22 mouse cellular contexts compared by ENCODE assay signal in the genomic region with DNA sequence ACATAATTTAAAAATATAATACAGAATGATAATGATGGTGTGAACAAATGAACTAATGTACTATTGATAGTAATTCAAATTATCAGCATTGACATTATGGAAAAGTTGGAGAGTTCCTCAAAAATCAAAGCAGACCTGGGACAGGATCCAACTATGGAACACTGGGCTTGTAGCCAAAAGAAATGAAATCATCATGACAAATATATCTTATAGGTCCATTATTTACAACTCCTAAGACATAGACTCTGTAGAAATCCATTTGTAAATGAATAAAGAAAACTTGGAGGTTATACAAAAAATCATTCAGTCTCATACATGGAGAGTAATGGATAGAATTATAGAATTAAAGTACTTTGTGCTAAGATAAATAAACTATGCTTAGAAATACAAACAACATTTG.
DNase-seq lines count a peak whose midpoint lies in the region; ATAC-seq and TF ChIP-seq lines count a peak whose summit lies in the region.
"Had no signal": no experiment of that assay in that cellular context is flagged by ENCODE, and none has a peak within 500 bp of the region (broad histone marks: within the 10 kb centered on the region; RNA-seq: fewer than 3 reads in every experiment).

No protein-coding gene starts in this region.

- no peak for TF ChIP-seq POLR2A in limb, embryonic 14.5 days (IDR thresholded peaks at IDR 0.05; ENCODE audit: borderline replicate concordance, extremely low read depth, insufficient read depth, insufficient read length)

- no peak overlapping the region for H3K9ac ChIP-seq in forebrain, embryonic 14.5 days (ENCODE audit: low read length)
- H3K9ac ChIP-seq in forebrain, embryonic 12.5 days, result no peak overlapping the region
- no peak overlapping the region for H3K9ac ChIP-seq in limb, embryonic 14.5 days (ENCODE audit: low read depth, low read length, severe bottlenecking)
- H3K9ac ChIP-seq: embryonic facial prominence, embryonic 12.5 days; forebrain, embryonic 15.5 days; heart, embryonic 15.5 days; hindbrain, embryonic 15.5 days had no signal

- no peak overlapping the region for H3K27ac ChIP-seq in forebrain, embryonic 14.5 days (ENCODE audit: low read depth, low read length)
- H3K27ac ChIP-seq in forebrain, embryonic 12.5 days, result no peak overlapping the region
- no peak overlapping the region for H3K27ac ChIP-seq in limb, embryonic 14.5 days (replicated peaks; ENCODE audit: low read depth, low read length)
- H3K27ac ChIP-seq in limb, embryonic 10.5 days, result no peak overlapping the region
- H3K27ac ChIP-seq: embryonic facial prominence, embryonic 12.5 days; forebrain, embryonic 15.5 days; heart, embryonic 10.5 days; heart, embryonic 15.5 days; hindbrain, embryonic 15.5 days had no signal

- H3K27me3 ChIP-seq in forebrain, embryonic 14.5 days (replicated peaks; ENCODE audit: control insufficient read depth, insufficient read depth, low read length), result no peaks in the 10 kb centered on the region
- H3K27me3 ChIP-seq in forebrain, embryonic 12.5 days, result no peaks in the 10 kb centered on the region
- H3K27me3 ChIP-seq in limb, embryonic 14.5 days (ENCODE audit: control insufficient read depth, insufficient read depth, low read length), result no peaks in the 10 kb centered on the region
- no peaks in the 10 kb centered on the region for H3K27me3 ChIP-seq in limb, embryonic 10.5 days (ENCODE audit: low read depth, poor library complexity, severe bottlenecking)
- H3K27me3 ChIP-seq: embryonic facial prominence, embryonic 12.5 days; forebrain, embryonic 15.5 days; heart, embryonic 15.5 days; hindbrain, embryonic 15.5 days; Patski had no signal

- H3K4me2 ChIP-seq in forebrain, embryonic 14.5 days (ENCODE audit: low read length), result no peak overlapping the region
- no peak overlapping the region for H3K4me2 ChIP-seq in forebrain, embryonic 12.5 days
- H3K4me2 ChIP-seq in limb, embryonic 14.5 days (replicated peaks; ENCODE audit: low read depth, low read length, severe bottlenecking), result no peak overlapping the region
- H3K4me2 ChIP-seq: embryonic facial prominence, embryonic 12.5 days; forebrain, embryonic 15.5 days; heart, embryonic 15.5 days; hindbrain, embryonic 15.5 days had no signal

- no peaks in the 10 kb centered on the region for H3K4me1 ChIP-seq in forebrain, embryonic 14.5 days (ENCODE audit: control insufficient read depth, insufficient read depth, low read length)
- no peaks in the 10 kb centered on the region for H3K4me1 ChIP-seq in forebrain, embryonic 12.5 days
- no peaks in the 10 kb centered on the region for H3K4me1 ChIP-seq in limb, embryonic 14.5 days (ENCODE audit: control insufficient read depth, insufficient read depth, low read length)
- no peaks in the 10 kb centered on the region for H3K4me1 ChIP-seq in limb, embryonic 10.5 days
- H3K4me1 ChIP-seq: embryonic facial prominence, embryonic 12.5 days; forebrain, embryonic 15.5 days; heart, embryonic 10.5 days; heart, embryonic 15.5 days; hindbrain, embryonic 15.5 days had no signal

- peak; percentile 5 for DNase-seq in adrenal gland, postnatal 10 days
- DNase-seq in adrenal gland, postnatal 36 days, result no peak
- DNase-seq in forebrain, embryonic 14.5 days (ENCODE audit: low spot score), result peak; percentile 15
- DNase-seq in limb, embryonic 14.5 days (ENCODE audit: low spot score), result peak; percentile 26
- no peak for DNase-seq in limb, embryonic 10.5 days (ENCODE audit: low spot score)
- DNase-seq in 3T3-L1 (ENCODE audit: low read depth, low spot score), result peak; percentile 42
- DNase-seq: adrenal gland, postnatal 25 days; cerebellum, adult 11 months; cerebellum, adult 8-10 months; embryo, embryonic 11 days; gastrocnemius, postnatal 36 days; heart, adult 18-20 months had no signal

- no peaks in the 10 kb centered on the region for H3K9me3 ChIP-seq in forebrain, embryonic 14.5 days (replicated peaks; ENCODE audit: control insufficient read depth, low read length)
- no peaks in the 10 kb centered on the region for H3K9me3 ChIP-seq in forebrain, embryonic 12.5 days
- no peaks in the 10 kb centered on the region for H3K9me3 ChIP-seq in limb, embryonic 14.5 days (ENCODE audit: control insufficient read depth, low read length)
- no peaks in the 10 kb centered on the region for H3K9me3 ChIP-seq in limb, embryonic 10.5 days (replicated peaks)
- H3K9me3 ChIP-seq: embryonic facial prominence, embryonic 12.5 days; forebrain, embryonic 15.5 days; heart, embryonic 10.5 days; heart, embryonic 15.5 days; hindbrain, embryonic 15.5 days had no signal

- no peak for ATAC-seq in forebrain, embryonic 14.5 days
- ATAC-seq in forebrain, embryonic 12.5 days (ENCODE audit: low FRiP score), result no peak
- no peak for ATAC-seq in limb, embryonic 14.5 days (ENCODE audit: low FRiP score, low read depth)
- ATAC-seq in erythroblast, adult 5-6 weeks (replicated peaks; ENCODE audit: low FRiP score, poor library complexity, severe bottlenecking), result no peak
- ATAC-seq: activated CD4-positive, CD25-positive, alpha-beta regulatory T cell, adult 4 months; forebrain, embryonic 15.5 days; intestine, embryonic 16.5 days; Patski had no signal

- H3K4me3 ChIP-seq in forebrain, embryonic 14.5 days (ENCODE audit: low read depth, low read length), result no peak overlapping the region
- H3K4me3 ChIP-seq in forebrain, embryonic 12.5 days (replicated peaks), result no peak overlapping the region
- no peak overlapping the region for H3K4me3 ChIP-seq in limb, embryonic 14.5 days (replicated peaks; ENCODE audit: low read length)
- H3K4me3 ChIP-seq in limb, embryonic 10.5 days, result no peak overlapping the region
- H3K4me3 ChIP-seq: embryonic facial prominence, embryonic 12.5 days; forebrain, embryonic 15.5 days; heart, embryonic 10.5 days; heart, embryonic 15.5 days; hindbrain, embryonic 15.5 days had no signal

- no peaks in the 10 kb centered on the region for H3K36me3 ChIP-seq in forebrain, embryonic 14.5 days (ENCODE audit: control insufficient read depth, insufficient read depth, low read length)
- no peaks in the 10 kb centered on the region for H3K36me3 ChIP-seq in forebrain, embryonic 12.5 days (replicated peaks)
- H3K36me3 ChIP-seq in limb, embryonic 14.5 days (ENCODE audit: control insufficient read depth, insufficient read depth, low read length), result no peaks in the 10 kb centered on the region
- no peaks in the 10 kb centered on the region for H3K36me3 ChIP-seq in limb, embryonic 10.5 days
- H3K36me3 ChIP-seq: embryonic facial prominence, embryonic 12.5 days; forebrain, embryonic 15.5 days; heart, embryonic 10.5 days; heart, embryonic 15.5 days; hindbrain, embryonic 15.5 days had no signal

Comparison
In these comparisons a context has a peak if more than half of its experiments do, and no peak if none do; other contexts are left out.
1. DNase-seq: peak in adrenal gland, postnatal 10 days (single experiment), forebrain, embryonic 14.5 days (single experiment), limb, embryonic 14.5 days (single experiment) and 3T3-L1 (single experiment); none in adrenal gland, postnatal 36 days (0 of 2) and limb, embryonic 10.5 days (single experiment).